Mouse (Mus musculus): ENCODE data around the gene Slc10a7. TPM values are rescaled to one million over a fixed set of nuclear protein-coding genes. Genes with fewer than 3 reads are reported as not detected.

Gene Slc10a7
- polyA plus RNA-seq, 1 experiment from 2014 or later = 7.4 TPM

- no peak for ATAC-seq (ENCODE audit: insufficient read depth, low FRiP score, low TSS enrichment)
- DNase-seq (ENCODE audit: low spot score) = no peak
- no peak overlapping the region for H3K27ac ChIP-seq (ENCODE audit: low read depth, low read length)
- H3K9me3 ChIP-seq (ENCODE audit: control insufficient read depth, low read length) = no peaks in the 10 kb centered on the region
- no peak overlapping the region for H3K9ac ChIP-seq (ENCODE audit: low read length)
- no peak overlapping the region for H3K4me3 ChIP-seq (ENCODE audit: low read depth, low read length)
- 86% methylated on average over 10 of the region's 10 CpGs for WGBS
- no peaks in the 10 kb centered on the region for H3K4me1 ChIP-seq (ENCODE audit: control insufficient read depth, insufficient read depth, low read length)
- H3K36me3 ChIP-seq (ENCODE audit: control insufficient read depth, insufficient read depth, low read length) = no peaks in the 10 kb centered on the region
- no peak overlapping the region for H3K4me2 ChIP-seq (ENCODE audit: low read depth)
- no peaks in the 10 kb centered on the region for H3K27me3 ChIP-seq (ENCODE audit: control insufficient read depth, insufficient read depth, low read length)
Measured at GRCm38 (mm10) chr8:78656700-78657370, 147.7 kb downstream of the Slc10a7 start.

GRCm38 (mm10) chr8:78658172-78658571 is 149.0 kb downstream of the Slc10a7 start:
- Histone ChIP-seq H3K4me3 (ENCODE audit: low read depth, low read length) (no peak overlapping the region), H3K9ac (ENCODE audit: low read length) (no peak overlapping the region), H3K27ac (ENCODE audit: low read depth, low read length) (no peak overlapping the region), H3K4me1 (ENCODE audit: control insufficient read depth, insufficient read depth, low read length) (no peaks in the 10 kb centered on the region), H3K4me2 (ENCODE audit: low read depth) (no peak overlapping the region), H3K36me3 (ENCODE audit: control insufficient read depth, insufficient read depth, low read length) (no peaks in the 10 kb centered on the region), H3K27me3 (ENCODE audit: control insufficient read depth, insufficient read depth, low read length) (no peaks in the 10 kb centered on the region), H3K9me3 (ENCODE audit: control insufficient read depth, low read length) (no peaks in the 10 kb centered on the region)
- WGBS = 69% methylated on average over 5 of the region's 5 CpGs
- ATAC-seq (ENCODE audit: insufficient read depth, low FRiP score, low TSS enrichment) = no peak
- DNase-seq (ENCODE audit: low spot score) = no peak

GRCm38 (mm10) chr8:78659617-78660187 is 150.6 kb downstream of the Slc10a7 start:
- Histone ChIP-seq H3K27me3 (ENCODE audit: control insufficient read depth, insufficient read depth, low read length) (no peaks in the 10 kb centered on the region), H3K4me1 (ENCODE audit: control insufficient read depth, insufficient read depth, low read length) (no peaks in the 10 kb centered on the region), H3K36me3 (ENCODE audit: control insufficient read depth, insufficient read depth, low read length) (no peaks in the 10 kb centered on the region), H3K9me3 (ENCODE audit: control insufficient read depth, low read length) (no peaks in the 10 kb centered on the region), H3K4me3 (ENCODE audit: low read depth, low read length) (no peak overlapping the region), H3K9ac (ENCODE audit: low read length) (no peak overlapping the region), H3K4me2 (ENCODE audit: low read depth) (no peak overlapping the region), H3K27ac (ENCODE audit: low read depth, low read length) (no peak overlapping the region)
- DNase-seq (ENCODE audit: low spot score) (no peak), ATAC-seq (ENCODE audit: insufficient read depth, low FRiP score, low TSS enrichment) (no peak)
- 94% methylated on average over 3 of the region's 3 CpGs for WGBS

GRCm38 (mm10) chr8:78664306-78664940 is 155.3 kb downstream of the Slc10a7 start:
- Histone ChIP-seq H3K27me3 (ENCODE audit: control insufficient read depth, insufficient read depth, low read length) (no peaks in the 10 kb centered on the region), H3K9ac (ENCODE audit: low read length) (no peak overlapping the region), H3K9me3 (ENCODE audit: control insufficient read depth, low read length) (no peaks in the 10 kb centered on the region), H3K4me2 (ENCODE audit: low read depth) (no peak overlapping the region), H3K4me3 (ENCODE audit: low read depth, low read length) (no peak overlapping the region), H3K36me3 (ENCODE audit: control insufficient read depth, insufficient read depth, low read length) (no peaks in the 10 kb centered on the region), H3K4me1 (ENCODE audit: control insufficient read depth, insufficient read depth, low read length) (no peaks in the 10 kb centered on the region), H3K27ac (ENCODE audit: low read depth, low read length) (no peak overlapping the region)
- WGBS = 93% methylated on average over 12 of the region's 12 CpGs
- DNase-seq (ENCODE audit: low spot score) (no peak), ATAC-seq (ENCODE audit: insufficient read depth, low FRiP score, low TSS enrichment) (no peak)

- Histone ChIP-seq H3K9ac (ENCODE audit: low read length) (no peak overlapping the region), H3K4me1 (ENCODE audit: control insufficient read depth, insufficient read depth, low read length) (no peaks in the 10 kb centered on the region), H3K4me3 (ENCODE audit: low read depth, low read length) (no peak overlapping the region), H3K4me2 (ENCODE audit: low read depth) (no peak overlapping the region), H3K27ac (ENCODE audit: low read depth, low read length) (no peak overlapping the region), H3K9me3 (ENCODE audit: control insufficient read depth, low read length) (no peaks in the 10 kb centered on the region), H3K27me3 (ENCODE audit: control insufficient read depth, insufficient read depth, low read length) (no peaks in the 10 kb centered on the region), H3K36me3 (ENCODE audit: control insufficient read depth, insufficient read depth, low read length) (no peaks in the 10 kb centered on the region)
- no peak for DNase-seq (ENCODE audit: low spot score)
- WGBS = 87% methylated on average over 5 of the region's 5 CpGs
- no peak for ATAC-seq (ENCODE audit: insufficient read depth, low FRiP score, low TSS enrichment)
Measured at GRCm38 (mm10) chr8:78667399-78667798, 158.3 kb downstream of the Slc10a7 start.

GRCm38 (mm10) chr8:78668206-78668605 is 159.1 kb downstream of the Slc10a7 start:
- WGBS = 78% methylated on average over 5 of the region's 5 CpGs
- Histone ChIP-seq H3K4me1 (ENCODE audit: control insufficient read depth, insufficient read depth, low read length) (no peaks in the 10 kb centered on the region), H3K9ac (ENCODE audit: low read length) (no peak overlapping the region), H3K4me3 (ENCODE audit: low read depth, low read length) (no peak overlapping the region), H3K27ac (ENCODE audit: low read depth, low read length) (no peak overlapping the region), H3K9me3 (ENCODE audit: control insufficient read depth, low read length) (no peaks in the 10 kb centered on the region), H3K27me3 (ENCODE audit: control insufficient read depth, insufficient read depth, low read length) (no peaks in the 10 kb centered on the region), H3K4me2 (ENCODE audit: low read depth) (no peak overlapping the region), H3K36me3 (ENCODE audit: control insufficient read depth, insufficient read depth, low read length) (no peaks in the 10 kb centered on the region)
- DNase-seq (ENCODE audit: low spot score) (no peak), ATAC-seq (ENCODE audit: insufficient read depth, low FRiP score, low TSS enrichment) (no peak)

GRCm38 (mm10) chr8:78670241-78670640 is 161.1 kb downstream of the Slc10a7 start:
- Histone ChIP-seq H3K27me3 (ENCODE audit: control insufficient read depth, insufficient read depth, low read length) (no peaks in the 10 kb centered on the region), H3K4me2 (ENCODE audit: low read depth) (no peak overlapping the region), H3K9ac (ENCODE audit: low read length) (no peak overlapping the region), H3K4me3 (ENCODE audit: low read depth, low read length) (no peak overlapping the region), H3K36me3 (ENCODE audit: control insufficient read depth, insufficient read depth, low read length) (no peaks in the 10 kb centered on the region), H3K4me1 (ENCODE audit: control insufficient read depth, insufficient read depth, low read length) (no peaks in the 10 kb centered on the region), H3K27ac (ENCODE audit: low read depth, low read length) (no peak overlapping the region), H3K9me3 (ENCODE audit: control insufficient read depth, low read length) (no peaks in the 10 kb centered on the region)
- DNase-seq (ENCODE audit: low spot score) (no peak), ATAC-seq (ENCODE audit: insufficient read depth, low FRiP score, low TSS enrichment) (no peak)
- 94% methylated on average over 7 of the region's 7 CpGs for WGBS

- H3K27ac ChIP-seq (ENCODE audit: low read depth, low read length) = no peak overlapping the region
- DNase-seq (ENCODE audit: low spot score) (no peak), ATAC-seq (ENCODE audit: insufficient read depth, low FRiP score, low TSS enrichment) (no peak)
- H3K9me3 ChIP-seq (ENCODE audit: control insufficient read depth, low read length) = no peaks in the 10 kb centered on the region
- no peaks in the 10 kb centered on the region for H3K4me1 ChIP-seq (ENCODE audit: control insufficient read depth, insufficient read depth, low read length)
- 62% methylated on average over 10 of the region's 10 CpGs for WGBS
- H3K9ac ChIP-seq (ENCODE audit: low read length) = no peak overlapping the region
- H3K4me2 ChIP-seq (ENCODE audit: low read depth) = no peak overlapping the region
- H3K27me3 ChIP-seq (ENCODE audit: control insufficient read depth, insufficient read depth, low read length) = no peaks in the 10 kb centered on the region
- H3K36me3 ChIP-seq (ENCODE audit: control insufficient read depth, insufficient read depth, low read length) = no peaks in the 10 kb centered on the region
- no peak overlapping the region for H3K4me3 ChIP-seq (ENCODE audit: low read depth, low read length)
Measured at GRCm38 (mm10) chr8:78678541-78679219, 169.5 kb downstream of the Slc10a7 start.

Measured in neural tube, embryonic 11.5 days (tissue).